Mouse (Mus musculus) E14TG2a.4 (cell line): ENCODE results near the gene Ptprb.

ENCODE experiments used
- H3K27me3 ChIP-seq: 2 replicates; pipeline ENCODE4 v1.6.1; 2014; ENCODE audit warnings: low read length, control low read depth; ENCODE audit not compliant: insufficient read depth
- H3K36me3 ChIP-seq: 2 replicates; pipeline ENCODE4 v1.6.1; 2014; ENCODE audit warnings: low read length, control low read depth; ENCODE audit not compliant: insufficient read depth
- H3K4me1 ChIP-seq: replicated peaks from 2 replicates; pipeline ENCODE4 v1.6.1; 2014; ENCODE audit warnings: low read depth, low read length, control low read depth
- H3K4me3 ChIP-seq: replicated peaks from 2 replicates; pipeline ENCODE4 v1.5.1; 2014; ENCODE audit warnings: mild to moderate bottlenecking, low read length
- H3K9me3 ChIP-seq: 2 replicates; pipeline ENCODE4 v1.6.1; 2014; ENCODE audit warnings: low read length, control low read depth
- CTCF ChIP-seq: conservative IDR thresholded peaks from 2 replicates; pipeline ENCODE4 v1.5.1; 2014; ENCODE audit warnings: low read length
- NANOG ChIP-seq: IDR thresholded peaks from 2 replicates; pipeline ENCODE4 v1.6.1; 2014; ENCODE audit warnings: borderline replicate concordance, low read length, mixed read lengths
- POU5F1 ChIP-seq: IDR thresholded peaks from 2 replicates; pipeline ENCODE4 v1.6.1; 2014; ENCODE audit warnings: low read length, borderline replicate concordance

Gene Ptprb

DNA sequence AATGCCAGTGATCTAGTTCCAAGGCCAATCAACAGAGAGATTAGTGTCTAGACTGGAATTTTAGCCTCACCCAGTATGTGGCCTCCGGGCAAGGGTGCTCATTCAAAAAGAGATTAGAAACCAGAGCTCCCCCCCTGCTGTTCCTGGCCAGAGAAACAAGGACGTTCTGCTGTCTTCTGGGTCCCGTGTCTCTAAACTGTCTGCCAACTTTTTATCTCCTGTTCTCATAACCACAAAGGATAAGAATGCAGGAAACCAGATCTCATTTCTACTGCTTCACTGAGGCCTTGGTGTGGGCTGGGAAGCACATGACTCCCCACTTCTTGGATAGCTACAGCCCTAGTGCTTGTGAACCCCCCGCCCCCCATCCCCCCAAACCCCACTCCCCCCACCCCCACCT lies 119.3 kb downstream of the Ptprb start:
- Histone ChIP-seq H3K27me3 (peaks cover 12% of the 10 kb centered on the region), H3K4me1 (peaks cover 27% of the 10 kb centered on the region), H3K4me3 (no peak overlapping the region), H3K36me3 (no peaks in the 10 kb centered on the region), H3K9me3 (no peaks in the 10 kb centered on the region)
- TF ChIP-seq NANOG (no peak), POU5F1 (no peak), CTCF (no peak)

DNA sequence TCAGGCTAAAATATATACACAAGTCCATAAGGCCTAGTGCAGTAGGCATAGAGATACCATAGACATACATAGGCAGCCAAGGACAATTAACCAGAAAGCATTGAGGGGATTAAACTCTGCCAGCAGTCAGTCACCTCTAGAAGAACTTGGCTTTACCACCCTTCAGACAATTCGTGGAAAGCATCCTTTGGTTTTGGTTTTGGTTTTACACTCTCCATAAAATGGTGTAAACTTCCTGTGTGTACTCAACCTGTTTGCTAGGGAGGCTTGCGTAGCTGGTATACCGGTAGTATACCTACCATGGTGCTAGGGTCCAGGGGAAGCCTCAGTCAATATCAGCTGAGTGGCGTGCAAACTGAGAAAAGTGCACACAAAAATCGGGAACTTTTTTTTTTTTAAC lies 121.0 kb downstream of the Ptprb start:
- peaks cover 12% of the 10 kb centered on the region for H3K27me3 ChIP-seq
- peaks cover 27% of the 10 kb centered on the region for H3K4me1 ChIP-seq
- H3K4me3 ChIP-seq, result no peak overlapping the region
- no peaks in the 10 kb centered on the region for H3K36me3 ChIP-seq
- no peak for TF ChIP-seq POU5F1
- TF ChIP-seq CTCF, result no peak
- TF ChIP-seq NANOG, result no peak
- H3K9me3 ChIP-seq, result no peaks in the 10 kb centered on the region

DNA sequence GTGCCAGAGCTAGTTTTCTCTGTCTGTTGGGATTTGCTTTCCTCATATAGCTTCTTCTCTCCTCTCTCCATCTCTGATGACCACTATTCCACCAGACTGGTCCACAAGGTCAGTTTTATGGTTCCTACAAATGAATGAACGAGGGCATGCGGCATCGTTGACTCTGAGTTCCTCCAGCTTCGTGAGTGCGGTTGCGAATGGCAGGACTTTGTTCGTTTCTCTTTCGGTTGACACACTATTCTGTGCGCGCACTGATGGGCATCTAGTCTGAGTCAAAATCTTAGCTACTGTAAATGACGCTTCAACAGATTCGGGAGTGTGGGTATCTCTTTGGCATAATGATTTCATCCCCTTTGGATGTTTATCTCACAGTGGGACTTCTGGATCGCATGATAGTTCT lies 121.6 kb downstream of the Ptprb start:
- TF ChIP-seq CTCF, result no peak
- no peak for TF ChIP-seq POU5F1
- no peak for TF ChIP-seq NANOG
- Histone ChIP-seq H3K9me3 (no peaks in the 10 kb centered on the region), H3K4me3 (no peak overlapping the region), H3K4me1 (peaks cover 27% of the 10 kb centered on the region), H3K36me3 (no peaks in the 10 kb centered on the region), H3K27me3 (peaks cover 12% of the 10 kb centered on the region)

DNA sequence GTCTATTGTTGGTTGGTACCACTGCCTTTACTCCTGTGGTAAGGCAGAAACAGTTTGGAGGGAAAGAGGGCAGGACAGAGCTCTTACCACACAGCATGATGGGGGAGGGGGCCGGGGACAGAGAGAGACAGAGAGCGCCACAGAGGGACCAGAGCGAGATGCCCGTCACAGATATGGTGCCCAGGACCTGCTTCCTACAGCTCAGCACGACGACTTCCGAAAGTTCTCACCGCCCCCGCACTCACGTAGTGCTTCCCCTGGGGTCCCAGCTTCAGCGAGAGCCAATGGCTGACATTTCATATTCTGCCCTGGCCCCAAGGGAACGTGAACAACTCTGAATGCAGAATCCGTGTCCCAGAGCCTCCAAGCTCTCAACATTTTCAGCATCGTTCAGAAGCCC lies 122.2 kb downstream of the Ptprb start:
- 0 out of 2 replicates have a peak overlapping the region, but pooled peaks have one; percentile 13 for H3K4me3 ChIP-seq

DNA sequence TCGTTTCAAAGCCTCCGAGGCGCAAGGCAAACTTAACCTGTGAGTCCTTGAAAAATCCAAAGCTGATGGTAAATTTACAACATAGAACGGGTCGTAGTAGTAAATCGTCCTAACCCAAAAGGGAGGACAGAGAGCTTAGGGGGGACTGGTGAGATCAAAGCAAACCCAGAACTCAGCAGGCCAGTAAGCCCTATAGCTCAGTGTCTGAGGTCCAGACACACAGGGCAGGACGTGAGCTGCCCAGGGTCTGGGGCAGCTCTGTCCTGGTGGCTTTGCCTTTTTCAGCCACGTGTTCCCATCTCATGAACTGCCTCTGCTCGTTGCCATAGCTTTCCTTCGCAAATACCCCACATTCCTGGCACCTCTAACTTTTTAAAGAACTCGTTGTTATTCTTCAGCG lies 122.7 kb downstream of the Ptprb start:
- no peak for TF ChIP-seq NANOG
- no peak for TF ChIP-seq POU5F1
- no peak for TF ChIP-seq CTCF
- no peaks in the 10 kb centered on the region for H3K9me3 ChIP-seq
- peaks cover 14% of the 10 kb centered on the region for H3K27me3 ChIP-seq

More for the DNA sequence above, 122.2 kb downstream of the Ptprb start:
- Histone ChIP-seq H3K4me1 (peaks cover 27% of the 10 kb centered on the region), H3K36me3 (no peaks in the 10 kb centered on the region), H3K27me3 (peaks cover 15% of the 10 kb centered on the region), H3K9me3 (no peaks in the 10 kb centered on the region)
- no peak for TF ChIP-seq POU5F1
- no peak for TF ChIP-seq CTCF
- TF ChIP-seq NANOG, result no peak

DNA sequence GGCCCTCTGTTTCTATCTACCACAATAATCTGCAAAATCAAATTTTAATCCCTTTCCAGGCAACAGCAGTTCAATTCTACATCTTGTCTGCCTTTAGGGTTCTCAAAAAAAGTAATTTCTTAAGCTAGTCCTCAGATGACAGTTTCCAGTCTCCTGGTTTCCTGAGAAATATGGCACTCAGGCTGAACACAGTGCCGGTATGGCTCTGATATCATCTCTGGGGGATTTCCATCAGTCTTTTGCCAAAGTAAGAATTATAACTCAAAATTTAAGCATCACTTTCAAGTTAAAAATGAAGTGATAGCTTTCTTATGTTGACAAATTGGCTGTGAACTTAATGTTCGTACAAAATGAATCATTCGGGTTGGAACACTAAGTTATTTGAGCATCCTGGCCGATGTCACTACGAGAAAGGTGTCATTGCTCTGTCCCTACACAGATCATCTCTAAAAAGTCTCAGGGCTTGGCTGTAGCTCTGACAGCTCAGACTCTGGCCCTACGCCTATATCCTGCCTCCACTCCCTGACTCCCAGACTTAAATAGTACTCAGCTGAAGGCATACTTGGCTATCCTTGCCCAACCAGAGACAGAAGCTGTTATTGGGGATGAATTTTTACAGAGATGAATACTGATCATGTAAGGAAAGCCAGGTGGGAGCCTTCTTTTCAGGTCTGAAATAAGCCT lies 127.6 kb downstream of the Ptprb start:
- H3K36me3 ChIP-seq, result no peaks in the 10 kb centered on the region
- H3K27me3 ChIP-seq, result peaks cover 10% of the 10 kb centered on the region
- no peak overlapping the region for H3K4me3 ChIP-seq
- TF ChIP-seq POU5F1 (no peak), CTCF (no peak), NANOG (no peak)
- peaks cover 7% of the 10 kb centered on the region; the same call in 1 of the 2 replicates for H3K9me3 ChIP-seq
- peaks cover 18% of the 10 kb centered on the region for H3K4me1 ChIP-seq

More for the DNA sequence above, 122.7 kb downstream of the Ptprb start:
- Histone ChIP-seq H3K4me1 (peaks cover 27% of the 10 kb centered on the region), H3K4me3 (no peak overlapping the region), H3K36me3 (no peaks in the 10 kb centered on the region)

DNA sequence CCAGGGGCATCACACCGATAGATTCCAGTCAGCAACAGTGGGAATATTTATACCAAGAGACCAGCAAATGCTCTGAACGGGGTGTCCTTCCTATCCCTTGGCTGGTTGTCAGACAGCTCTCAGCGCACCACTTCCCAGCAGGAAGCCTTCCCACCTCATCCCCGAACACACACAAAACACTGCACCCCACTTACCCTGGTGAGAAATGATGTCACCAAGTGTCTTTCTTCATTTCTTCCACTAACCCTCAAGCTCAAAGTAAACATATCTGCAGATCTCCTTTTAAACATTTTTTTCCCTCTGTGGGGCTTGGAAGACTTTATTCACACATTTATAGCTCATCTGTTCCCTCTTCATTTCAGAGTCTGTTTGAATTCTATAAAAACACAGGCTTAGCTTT lies 128.4 kb downstream of the Ptprb start:
- no peak for TF ChIP-seq NANOG
- no peak for TF ChIP-seq POU5F1
- no peak for TF ChIP-seq CTCF
- peaks cover 13% of the 10 kb centered on the region for H3K4me1 ChIP-seq

DNA sequence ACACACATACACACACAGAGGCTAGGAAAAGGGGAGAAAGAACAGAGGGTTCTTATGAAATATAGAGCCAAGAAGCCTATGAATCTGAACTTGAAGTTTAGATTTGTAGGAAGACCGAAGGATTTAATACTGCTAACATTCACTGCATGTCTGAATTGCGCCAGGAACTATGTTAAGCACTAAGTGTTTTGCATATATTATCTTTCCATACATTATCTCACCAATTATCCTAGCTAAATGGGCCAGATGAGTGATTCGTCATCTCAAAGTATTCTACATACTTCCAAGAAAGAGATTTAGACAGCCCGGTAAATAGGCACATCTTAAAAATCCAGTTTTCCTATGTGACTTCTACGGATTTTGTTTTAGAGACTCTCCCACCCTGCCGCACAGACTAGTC lies 129.7 kb downstream of the Ptprb start:
- peaks cover 4% of the 10 kb centered on the region; the same call in 1 of the 2 replicates for H3K27me3 ChIP-seq
- no peaks in the 10 kb centered on the region for H3K36me3 ChIP-seq
- no peak overlapping the region for H3K4me3 ChIP-seq
- H3K4me1 ChIP-seq, result peaks cover 13% of the 10 kb centered on the region
- peaks cover 7% of the 10 kb centered on the region; the same call in 1 of the 2 replicates for H3K9me3 ChIP-seq
- no peak for TF ChIP-seq NANOG
- no peak for TF ChIP-seq POU5F1
- no peak for TF ChIP-seq CTCF

More for the DNA sequence above, 128.4 kb downstream of the Ptprb start:
- peaks cover 7% of the 10 kb centered on the region; the same call in 1 of the 2 replicates for H3K9me3 ChIP-seq
- peaks cover 4% of the 10 kb centered on the region; the same call in 1 of the 2 replicates for H3K27me3 ChIP-seq
- H3K36me3 ChIP-seq, result no peaks in the 10 kb centered on the region
- H3K4me3 ChIP-seq, result no peak overlapping the region
